ENCODE assay signal across 16 mouse cellular contexts in genomic region chr4:156091236-156091635, GRCm38 (mm10). TPM values are rescaled to one million over a fixed set of nuclear protein-coding genes. Genes with fewer than 3 reads are reported as not detected.
"Had no signal": no experiment of that assay in that cellular context is flagged by ENCODE, and none has a peak within 500 bp of the region (broad histone marks: within the 10 kb centered on the region; RNA-seq: fewer than 3 reads in every experiment).

No protein-coding gene starts in this region.

- H3K9ac ChIP-seq: limb, embryonic 15.5 days; lung, embryonic 14.5 days; midbrain, embryonic 12.5 days had no signal

- H3K4me2 ChIP-seq: limb, embryonic 15.5 days; lung, embryonic 14.5 days; midbrain, embryonic 12.5 days had no signal

- H3K27me3 ChIP-seq: limb, embryonic 15.5 days; midbrain, embryonic 12.5 days had no signal

- ATAC-seq: hindbrain, postnatal 0 days had no signal

- H3K27ac ChIP-seq: hindbrain, postnatal 0 days; limb, embryonic 15.5 days; midbrain, embryonic 12.5 days had no signal

- H3K4me1 ChIP-seq: limb, embryonic 15.5 days; midbrain, embryonic 12.5 days had no signal

- DNase-seq: kidney, adult 8-10 months; kidney, postnatal 25 days; lung, embryonic 14.5 days; lung, postnatal 10 days; right cerebral cortex, postnatal 14 days; thymus, adult 18-20 months; thymus, postnatal 14 days had no signal

- H3K36me3 ChIP-seq: limb, embryonic 15.5 days; midbrain, embryonic 12.5 days had no signal

- H3K4me3 ChIP-seq: limb, embryonic 15.5 days; midbrain, embryonic 12.5 days had no signal

- H3K9me3 ChIP-seq: limb, embryonic 15.5 days; midbrain, embryonic 12.5 days had no signal

RNA-seq across cellular contexts. Expression of gene Ttll10, which starts 32.0 kb away (rescaled TPM):
- total RNA-seq: left cerebral cortex, adult 18-20 months; left cerebral cortex, postnatal 10 days; megakaryocyte-erythroid progenitor cell, adult 5-6 weeks had no signal
- polyA plus RNA-seq: midbrain, embryonic 12.5 days; midbrain, postnatal 0 days; neural tube, embryonic 14.5 days; spleen, adult 2 months had no signal
